Mouse (Mus musculus): ENCODE data around the gene Itgb4.
A peak's percentile ranks its signal among the peaks of the same experiment; 100 is the strongest.

Itgb4 gene

DNA sequence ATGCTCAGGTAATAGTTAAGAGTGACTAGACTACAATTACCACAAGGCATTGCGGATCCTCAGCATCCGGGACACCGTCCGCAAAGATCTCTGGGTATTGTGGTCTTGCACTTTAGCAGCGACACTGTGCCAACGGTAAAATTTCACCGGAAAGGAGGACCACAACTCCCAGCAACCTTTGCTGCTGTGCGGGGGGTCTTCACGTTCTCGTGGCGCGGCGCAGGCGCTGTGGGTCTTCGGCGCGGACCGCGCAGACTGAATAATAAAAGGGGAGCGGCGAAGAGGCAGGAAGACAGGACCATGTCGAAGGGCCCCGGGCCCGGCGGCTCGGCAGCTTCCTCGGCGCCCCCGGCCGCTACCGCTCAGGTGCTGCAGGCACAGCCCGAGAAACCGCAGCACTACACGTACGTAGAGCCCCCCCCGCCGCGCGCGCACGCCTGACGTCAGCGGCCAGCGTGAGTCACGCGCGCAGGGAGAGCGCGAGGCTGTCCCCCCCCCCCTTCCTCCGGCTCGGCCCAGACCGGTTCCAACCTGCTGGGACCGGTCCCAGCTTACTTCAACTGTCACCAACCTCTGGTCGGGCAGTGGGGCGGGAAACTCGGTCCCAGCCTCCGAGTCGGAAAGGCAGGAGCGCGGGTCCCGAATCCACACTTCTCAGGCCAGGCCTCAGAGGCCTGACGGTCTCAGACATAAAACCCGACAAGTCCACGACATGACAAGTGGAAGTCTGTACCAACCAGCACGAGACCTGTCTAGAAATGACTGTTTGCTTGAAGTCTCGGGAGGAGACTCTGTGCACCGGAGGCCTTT, 55.8 kb downstream of the Itgb4 start, which contains the start of gene Unk:
Unk (plus strand) TSS at position 235 of the 810 bp plus-strand sequence.
- peak; percentile 92 to 93 for DNase-seq

DNA sequence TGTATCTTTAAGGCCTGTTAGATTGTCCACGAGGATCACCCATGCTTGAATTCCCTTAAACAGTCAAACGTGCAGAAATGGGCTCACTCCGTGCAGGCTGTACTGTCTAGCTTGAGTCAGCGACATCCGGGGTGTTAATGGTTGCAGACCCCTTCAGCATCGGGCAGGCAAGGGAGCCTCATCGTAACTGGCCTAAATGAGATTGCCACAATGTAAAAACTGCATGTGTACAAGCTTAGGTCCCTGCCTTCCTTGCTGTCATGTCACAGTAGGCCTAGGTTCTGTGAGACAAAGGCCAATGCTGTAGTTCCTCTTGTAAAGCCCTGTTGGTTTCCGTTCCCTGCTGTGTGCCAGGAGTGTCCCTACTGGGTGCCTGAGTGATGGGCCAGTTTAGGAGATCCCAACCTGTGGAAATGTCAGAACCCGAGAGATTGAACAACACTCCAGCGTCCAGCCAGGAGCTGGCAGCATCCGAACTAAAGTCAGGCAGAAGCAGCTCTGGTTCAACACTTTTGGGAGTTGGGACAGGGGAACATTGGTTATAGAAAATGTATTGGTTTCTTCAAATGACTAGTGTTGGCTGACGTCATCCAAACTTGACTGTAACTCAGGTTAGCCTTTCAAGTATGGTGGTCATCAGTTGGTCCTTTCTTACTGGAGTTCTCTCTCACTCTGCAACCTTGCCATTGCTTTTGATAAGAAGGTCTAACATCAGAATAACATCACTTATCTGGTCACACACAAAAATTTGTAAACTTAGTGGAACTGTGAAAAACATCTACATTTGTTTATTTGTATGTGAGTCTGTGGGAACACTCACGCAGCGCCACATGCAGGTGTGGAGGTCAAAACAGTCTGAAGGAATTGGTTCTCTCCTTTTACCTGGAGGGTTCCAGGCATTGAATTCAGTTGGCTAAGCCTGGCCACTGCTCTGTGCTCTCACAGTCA, 56.7 kb downstream of the Itgb4 start:
- peak; percentile 26 to 54 for DNase-seq

DNA sequence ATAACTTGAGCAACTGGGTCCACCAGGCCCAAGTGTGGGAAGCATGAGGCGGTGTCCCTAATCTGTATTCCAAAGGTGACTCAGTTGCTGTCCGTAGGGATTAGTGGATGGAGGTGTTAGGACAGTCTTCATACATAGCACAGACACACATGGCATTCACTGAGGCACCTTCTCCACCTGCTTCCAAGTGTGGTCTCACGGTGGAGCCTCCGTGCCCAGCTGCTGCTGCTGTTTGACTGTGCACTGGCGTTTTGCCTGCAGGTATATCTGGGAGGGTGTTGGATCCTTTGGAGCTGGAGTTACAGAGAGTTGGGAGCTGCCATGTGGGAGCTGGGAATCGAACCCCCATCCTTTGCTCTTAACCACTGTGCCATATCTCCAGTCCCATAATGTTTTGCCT, 60.1 kb downstream of the Itgb4 start:
- DNase-seq = no peak

DNA sequence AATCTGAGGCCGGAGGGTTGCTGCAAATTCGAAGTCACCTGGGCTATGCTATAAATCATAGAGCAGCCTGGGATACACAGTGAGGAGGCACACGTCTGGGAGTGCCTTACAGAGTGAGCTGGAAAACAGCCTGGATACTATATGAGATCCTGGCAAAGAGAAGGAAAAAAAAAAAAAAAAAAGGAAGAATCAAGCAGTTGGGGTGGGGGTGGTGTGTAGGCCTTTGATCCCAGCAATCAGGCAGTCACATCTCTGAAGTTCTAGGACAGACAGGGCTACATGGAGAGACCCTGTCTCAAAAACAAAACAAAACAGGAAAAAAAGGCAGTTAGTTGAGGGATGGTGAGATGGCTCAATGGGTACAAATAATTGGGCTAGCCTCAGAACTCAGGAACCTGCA, 62.2 kb downstream of the Itgb4 start:
- no peak for DNase-seq

GRCm38 (mm10) chr11:116037826-116038225, 63.3 kb downstream of the Itgb4 start:
- DNase-seq = no peak

DNA sequence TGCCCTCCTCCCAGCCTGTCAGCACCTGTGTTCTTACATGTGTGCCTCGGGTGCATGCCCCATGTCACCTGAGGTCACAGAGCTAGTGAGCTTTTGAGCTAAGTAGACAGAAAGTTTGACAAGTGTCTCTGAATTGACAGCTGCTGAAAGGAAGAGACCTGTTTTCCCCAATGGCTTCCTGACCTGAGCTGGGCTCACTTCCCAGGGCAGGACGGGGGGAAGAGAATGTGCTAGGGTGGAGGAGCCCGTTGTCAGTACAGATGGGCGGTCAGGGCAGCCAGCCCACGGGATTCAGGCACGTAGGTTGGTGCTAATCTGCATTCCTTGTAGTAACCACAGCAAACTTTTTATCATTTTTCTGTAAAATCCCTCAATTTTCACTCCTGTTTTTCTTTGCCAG, 66.1 kb downstream of the Itgb4 start:
- DNase-seq = no peak

- no peak for DNase-seq
Observed at GRCm38 (mm10) chr11:116041833-116042232, 67.3 kb downstream of the Itgb4 start.

GRCm38 (mm10) chr11:116042372-116043138, 68.0 kb downstream of the Itgb4 start:
- DNase-seq = no peak

GRCm38 (mm10) chr11:116043286-116043685, 68.8 kb downstream of the Itgb4 start:
- no peak for DNase-seq

DNA sequence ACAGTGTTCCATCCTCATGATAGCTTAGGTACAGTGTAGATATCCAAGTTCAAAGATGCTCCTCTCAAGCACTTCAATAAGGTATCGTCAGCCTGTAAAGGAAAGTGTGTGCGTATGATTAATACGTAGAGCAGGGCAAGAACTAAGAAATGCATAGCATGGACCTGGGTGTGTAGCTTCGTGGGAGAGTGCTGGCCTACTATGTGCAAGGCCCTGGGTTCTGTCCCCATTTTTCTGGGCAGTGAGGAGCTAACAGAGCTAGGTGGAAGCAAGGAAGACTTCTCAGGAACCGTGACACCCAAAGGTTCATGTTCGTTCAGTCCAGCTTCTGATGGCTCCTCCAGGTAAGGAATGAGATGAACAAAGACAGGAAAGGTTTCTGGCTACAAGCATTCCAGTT, 70.7 kb downstream of the Itgb4 start:
- no peak for DNase-seq

DNA sequence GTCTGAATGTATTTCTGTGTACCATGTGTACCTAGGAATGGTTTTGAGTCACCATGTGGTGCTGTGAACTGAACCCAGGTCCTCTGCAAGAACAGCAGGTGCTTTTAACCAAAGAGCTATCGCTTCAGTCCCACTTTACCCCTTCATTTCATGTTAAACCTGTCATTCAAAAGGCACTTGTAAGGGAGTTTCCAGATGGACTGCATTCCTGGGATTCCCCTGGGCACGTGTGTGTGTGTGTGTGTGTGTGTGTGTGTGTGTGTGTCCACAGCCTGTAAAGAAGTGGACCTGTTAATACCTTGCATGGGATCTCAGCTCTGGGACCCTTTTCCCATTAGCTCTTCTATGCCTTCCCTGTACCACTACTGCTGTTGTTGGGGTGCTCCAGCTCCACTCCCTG, 75.1 kb downstream of the Itgb4 start:
- DNase-seq = no peak

- no peak for DNase-seq
Observed at GRCm38 (mm10) chr11:116050196-116050595, 75.7 kb downstream of the Itgb4 start.

DNA sequence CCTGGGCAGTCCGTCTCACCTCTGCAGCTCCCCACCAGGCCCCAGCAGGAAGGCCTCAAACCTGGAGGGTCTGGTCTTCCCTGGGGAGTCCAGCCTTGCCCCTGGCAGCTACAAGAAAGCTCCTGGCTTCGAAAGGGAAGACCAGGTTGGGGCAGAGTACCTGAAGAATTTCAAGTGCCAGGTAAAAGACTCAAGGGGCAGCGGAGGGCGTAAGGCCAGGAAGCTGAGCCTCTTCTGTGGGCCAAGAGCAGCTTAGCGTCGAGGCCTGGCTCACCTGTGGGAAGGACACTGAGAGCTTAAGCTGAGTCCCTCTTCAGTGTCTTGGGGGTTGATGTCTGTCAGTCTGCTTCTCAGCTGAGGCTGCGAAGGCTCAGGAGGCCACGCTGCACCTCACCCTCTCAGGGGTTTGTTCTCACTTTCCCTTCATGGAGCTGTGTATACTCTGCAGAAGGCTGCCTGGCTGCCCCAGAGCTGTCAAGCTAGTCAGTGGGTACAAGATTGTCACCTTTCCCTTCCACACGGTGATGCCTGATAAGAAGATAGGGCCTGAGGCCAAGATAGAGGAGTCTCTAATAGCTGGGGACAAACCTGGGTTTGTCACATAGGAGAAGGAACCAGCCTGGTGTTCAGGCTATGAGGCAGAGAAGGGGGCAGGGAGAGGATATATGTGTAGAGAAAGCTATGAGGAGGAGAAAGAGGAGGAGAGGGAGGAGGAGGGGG, 79.2 kb downstream of the Itgb4 start:
- DNase-seq = no peak

GRCm38 (mm10) chr11:116055873-116056272, 81.4 kb downstream of the Itgb4 start:
- DNase-seq = no peak

- DNase-seq = no peak
Observed at GRCm38 (mm10) chr11:116057237-116057881, 82.8 kb downstream of the Itgb4 start.

Data from spleen, adult 18-20 months (tissue).